Mouse (Mus musculus) heart, postnatal 0 days (tissue): ENCODE data around the gene Mettl2.

Experiments
- CTCF ChIP-seq: IDR thresholded peaks from 2 replicates; pipeline ENCODE4 v1.5.1; 2016; ENCODE audit warnings: antibody characterized with exemption, control low read depth, low read depth
- EP300 ChIP-seq: IDR thresholded peaks from 2 replicates; pipeline ENCODE4 v1.6.1; 2016; ENCODE audit warnings: antibody characterized with exemption, low read depth

GRCm38 (mm10) chr11:105150691-105151090 lies 24.5 kb downstream of the Mettl2 start:
- no peak for TF ChIP-seq CTCF
- no peak for TF ChIP-seq EP300
